Mouse (Mus musculus) megakaryocyte, embryonic 14.5 days (primary cell): Measurements from ENCODE around the gene Map1lc3b.

ENCODE experiments used
- FLI1 ChIP-seq: IDR thresholded peaks from 2 replicates; pipeline ENCODE4 v1.6.1; 2012; ENCODE audit warnings: low read length, inconsistent platforms, mixed read lengths
- GATA1 ChIP-seq: IDR thresholded peaks from 3 replicates; pipeline ENCODE4 v1.6.1; 2012; ENCODE audit warnings: mixed read lengths, low read length, inconsistent platforms, borderline replicate concordance

GRCm38 (mm10) chr8:121613419-121613818, 23.3 kb downstream of the Map1lc3b start:
- no peak for TF ChIP-seq FLI1
- no peak for TF ChIP-seq GATA1
